Mouse (Mus musculus): ENCODE measurements around the gene Akap2.

Akap2 gene

DNA sequence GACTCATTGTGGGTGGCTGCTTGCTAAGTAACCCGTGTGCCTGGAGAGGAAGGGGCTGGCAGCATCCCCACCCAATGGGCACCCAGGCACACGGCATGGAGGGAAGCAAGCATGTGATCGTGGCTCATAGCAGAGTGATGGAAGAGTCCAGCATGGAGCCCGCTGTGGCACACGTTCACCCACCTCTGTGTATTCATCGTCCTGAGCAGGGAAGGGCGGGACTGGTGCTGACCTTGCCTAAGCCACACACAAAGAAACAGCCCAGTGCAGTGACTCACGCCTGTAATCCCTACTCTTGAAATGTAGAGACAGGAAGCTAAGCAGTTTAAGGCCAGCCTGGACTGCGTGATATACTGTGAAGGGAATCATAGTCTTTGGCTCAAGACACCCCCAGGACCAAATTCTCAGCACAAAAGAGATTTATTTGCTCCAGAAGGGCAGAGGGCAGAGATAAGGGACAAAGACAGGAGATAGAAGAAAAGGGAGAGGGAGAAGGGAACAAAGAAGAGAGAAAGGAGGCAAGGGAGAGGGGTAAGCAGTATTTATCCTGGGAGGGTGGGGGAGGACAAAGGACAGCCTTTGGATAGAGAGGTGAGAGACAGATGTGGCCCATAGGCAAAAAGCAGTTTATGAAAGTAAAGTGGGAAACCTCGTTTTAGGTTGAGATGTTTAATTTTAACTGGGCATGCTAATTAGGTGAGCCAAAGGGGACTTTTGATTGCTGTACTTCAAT, 81.0 kb downstream of the Akap2 start:
- no peak for DNase-seq (ENCODE audit: low spot score)

DNA sequence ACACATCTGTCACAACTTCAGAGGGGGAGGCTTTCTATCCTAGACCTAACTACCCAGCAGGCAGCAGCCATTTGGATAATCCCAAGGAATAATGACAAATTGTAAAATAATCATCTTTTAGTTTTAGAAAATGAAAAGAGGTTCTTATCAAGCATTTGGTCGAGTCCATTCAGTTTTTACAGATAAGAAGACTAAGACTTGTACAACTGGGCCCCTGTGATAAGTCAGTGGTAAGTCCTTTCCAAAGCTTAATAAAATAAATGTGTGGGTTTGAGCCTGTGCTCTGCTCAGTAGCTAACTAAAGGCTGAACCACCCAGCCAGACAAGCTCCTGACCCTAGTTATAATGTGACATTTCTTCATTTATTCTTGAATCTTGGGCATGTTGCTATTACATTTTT, 81.8 kb downstream of the Akap2 start:
- no peak for DNase-seq (ENCODE audit: low spot score)

DNA sequence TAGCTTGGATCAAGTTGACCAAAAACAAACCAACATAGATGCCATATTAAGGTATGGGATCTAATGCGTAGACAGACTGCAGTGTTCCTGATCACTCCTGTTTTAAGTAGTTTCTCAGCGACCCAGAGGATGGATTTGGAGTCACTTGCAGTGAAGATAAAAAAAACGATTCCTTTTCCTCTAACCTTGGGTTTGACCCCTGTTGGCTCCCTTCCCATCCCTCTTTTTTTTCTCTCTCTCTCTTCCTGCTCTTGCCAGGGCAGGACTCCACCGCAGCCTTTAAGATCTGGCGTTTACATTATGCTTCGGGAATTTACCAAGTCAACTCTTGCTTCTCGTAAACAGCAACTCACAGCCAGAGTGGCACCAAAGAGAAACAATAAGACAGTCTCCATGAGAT, 83.8 kb downstream of the Akap2 start:
- DNase-seq (ENCODE audit: low spot score): no peak

DNA sequence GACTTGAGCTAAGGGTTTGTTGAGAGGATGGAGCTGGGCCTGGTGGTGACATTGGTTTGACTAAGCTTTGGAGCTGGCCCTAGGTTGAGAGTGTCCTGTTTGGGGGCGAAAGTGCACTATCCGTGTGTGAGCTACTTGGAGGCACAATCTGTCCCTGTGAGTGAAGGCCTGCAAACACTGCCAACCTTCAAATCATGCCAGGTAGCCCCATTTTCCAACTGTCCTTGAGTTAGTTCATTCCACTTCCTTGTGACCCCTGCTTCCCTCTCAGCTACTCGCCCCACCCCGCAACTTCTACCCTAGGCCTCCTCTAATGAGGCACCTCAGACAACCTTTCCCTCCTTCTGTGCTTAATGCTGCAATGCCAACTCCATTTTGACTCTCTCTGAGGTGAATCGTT, 84.5 kb downstream of the Akap2 start:
- DNase-seq (ENCODE audit: low spot score): no peak

DNA sequence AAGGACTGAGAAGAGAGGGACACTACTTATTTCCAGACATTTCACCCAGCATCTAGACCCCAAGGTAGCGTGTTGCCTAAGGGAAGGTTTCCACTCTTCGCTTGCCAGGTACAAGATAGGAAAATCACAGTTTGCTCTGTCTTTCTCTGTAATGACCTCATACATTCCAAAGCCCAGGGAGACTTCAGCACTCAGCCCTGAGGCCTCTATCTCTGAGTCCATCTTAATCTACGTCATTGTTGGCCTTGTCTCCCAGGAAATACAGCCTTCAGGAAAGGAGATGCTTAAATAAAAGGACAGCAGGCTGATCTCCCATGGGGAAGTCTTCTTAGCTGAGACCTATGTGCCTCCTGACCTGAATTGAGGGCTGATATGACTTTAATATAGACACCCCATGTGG, 85.0 kb downstream of the Akap2 start:
- no peak for DNase-seq (ENCODE audit: low spot score)

DNA sequence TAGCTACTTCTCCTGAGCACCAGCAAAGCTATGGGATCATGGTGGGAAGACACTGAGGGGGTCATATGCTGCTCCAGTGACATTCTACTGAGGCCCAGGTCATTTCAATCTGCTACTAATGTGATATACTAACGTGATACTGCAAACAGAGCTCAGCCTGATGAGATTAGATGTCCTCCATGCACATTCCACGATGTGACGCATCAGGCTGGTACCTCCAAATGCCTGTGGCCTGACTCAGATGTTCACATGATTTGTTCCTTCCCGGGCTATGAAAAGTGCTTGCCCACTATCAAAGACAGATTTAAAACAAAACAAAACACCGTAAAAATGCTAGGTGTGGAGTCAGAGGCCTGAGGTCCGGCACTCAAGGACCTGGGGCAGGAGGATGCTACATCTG, 87.4 kb downstream of the Akap2 start:
- no peak for DNase-seq (ENCODE audit: low spot score)

DNA sequence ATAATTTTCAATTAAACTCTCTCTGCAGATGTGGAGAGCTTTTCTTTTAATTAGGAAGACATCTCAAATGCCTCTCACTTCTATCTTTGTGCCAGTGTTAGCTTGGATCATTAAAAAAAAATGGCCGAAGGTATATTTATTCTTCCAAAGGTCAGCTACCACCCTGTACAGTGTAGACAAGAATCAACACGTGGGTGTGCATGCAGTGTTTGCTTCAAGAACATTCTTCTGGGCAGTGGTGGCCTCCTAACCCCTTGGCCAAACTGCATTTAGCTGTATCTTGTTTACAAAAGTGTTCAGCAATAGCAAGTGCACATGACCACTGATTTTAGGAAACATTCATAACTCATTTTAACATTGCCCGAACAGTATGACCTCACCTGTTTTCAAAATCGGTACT, 92.0 kb downstream of the Akap2 start:
- no peak for DNase-seq (ENCODE audit: low spot score)

DNA sequence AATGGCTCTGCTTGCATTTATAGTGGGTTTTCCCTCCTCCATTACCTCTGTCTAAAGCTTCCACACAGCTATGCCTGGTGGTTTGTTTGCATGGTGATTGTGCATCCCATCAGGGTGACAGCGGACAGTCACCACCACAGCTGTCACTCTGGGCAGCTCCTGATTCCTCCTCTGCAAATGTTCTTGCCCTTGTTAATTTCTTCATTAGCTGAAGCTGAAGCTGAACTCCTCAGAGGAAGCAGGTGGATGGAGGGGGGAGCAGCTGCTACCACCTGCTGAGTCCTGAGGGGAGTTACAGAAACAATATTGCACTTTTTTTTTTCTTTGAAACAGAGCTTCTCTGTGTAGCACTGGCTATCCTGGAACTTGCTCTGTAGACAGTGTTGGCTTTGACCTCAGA, 94.6 kb downstream of the Akap2 start:
- DNase-seq (ENCODE audit: low spot score): no peak

DNA sequence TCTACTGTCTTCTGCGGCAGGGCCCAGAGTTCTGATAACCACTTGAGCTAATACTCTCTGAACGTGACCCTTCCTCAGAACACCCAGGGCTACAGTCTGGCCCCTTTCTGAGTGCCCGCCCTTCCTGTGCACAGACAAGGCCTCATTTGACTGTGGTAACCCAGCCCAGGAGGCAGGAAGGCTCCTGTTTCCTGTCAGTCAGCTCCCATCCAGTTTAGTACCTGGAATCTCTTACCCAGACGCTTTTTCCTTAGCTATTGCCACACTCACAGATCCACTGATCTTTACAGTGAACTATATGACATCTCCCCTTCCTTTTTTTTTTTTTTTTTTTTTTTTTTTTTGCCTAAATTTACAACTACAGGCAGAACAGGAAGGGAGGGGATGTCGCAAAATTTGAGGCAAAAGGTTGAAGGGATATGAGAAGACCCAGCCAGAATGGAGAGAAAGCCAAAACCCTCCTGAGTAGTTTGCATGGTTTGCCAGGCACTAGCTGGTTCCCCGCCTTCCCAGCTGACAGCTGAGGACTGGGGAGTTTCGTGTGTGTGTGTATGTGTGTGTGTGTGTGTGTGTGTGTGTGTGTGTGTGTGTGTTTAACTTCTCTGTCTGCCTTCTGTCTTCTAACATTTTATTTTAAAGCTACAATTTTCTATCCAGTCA, 95.6 kb downstream of the Akap2 start:
- DNase-seq (ENCODE audit: low spot score): no peak

DNA sequence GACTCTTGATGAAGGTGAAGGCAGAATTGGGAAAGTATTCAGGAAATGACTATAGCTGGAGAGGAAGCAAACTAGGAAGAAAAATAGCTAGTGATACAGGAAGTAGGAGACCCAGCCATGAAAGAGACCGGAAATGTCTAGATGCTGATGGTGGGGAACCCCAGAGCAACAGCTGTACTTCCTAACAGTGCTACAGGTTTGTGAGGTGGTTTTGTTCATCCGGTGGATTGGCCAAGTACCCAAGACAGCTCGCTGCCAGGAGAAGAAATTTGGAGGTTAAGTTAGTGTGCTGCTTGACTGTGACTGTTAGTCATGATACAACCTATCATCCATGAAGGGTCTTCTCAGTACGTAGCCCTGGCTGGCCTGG, 96.1 kb downstream of the Akap2 start:
- DNase-seq (ENCODE audit: low spot score): no peak

DNA sequence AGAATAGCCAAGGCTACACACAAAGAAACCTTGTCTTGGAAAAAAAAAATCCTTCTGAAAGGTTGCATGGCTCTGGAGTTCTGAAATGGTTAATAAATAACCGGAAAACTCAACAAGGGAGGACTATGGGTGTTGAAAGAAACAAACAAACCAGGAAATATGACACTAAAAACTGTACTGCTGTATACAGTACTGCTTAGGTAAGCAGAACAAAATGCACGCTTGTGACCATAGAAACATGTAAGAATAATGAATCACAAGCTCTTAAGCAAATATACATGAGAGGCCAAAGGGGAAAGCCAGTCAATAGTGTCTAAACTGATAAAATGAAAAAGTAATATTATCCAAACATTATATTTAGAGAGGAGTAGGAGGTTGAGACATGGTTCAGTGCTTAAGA, 97.9 kb downstream of the Akap2 start:
- DNase-seq (ENCODE audit: low spot score): no peak

DNA sequence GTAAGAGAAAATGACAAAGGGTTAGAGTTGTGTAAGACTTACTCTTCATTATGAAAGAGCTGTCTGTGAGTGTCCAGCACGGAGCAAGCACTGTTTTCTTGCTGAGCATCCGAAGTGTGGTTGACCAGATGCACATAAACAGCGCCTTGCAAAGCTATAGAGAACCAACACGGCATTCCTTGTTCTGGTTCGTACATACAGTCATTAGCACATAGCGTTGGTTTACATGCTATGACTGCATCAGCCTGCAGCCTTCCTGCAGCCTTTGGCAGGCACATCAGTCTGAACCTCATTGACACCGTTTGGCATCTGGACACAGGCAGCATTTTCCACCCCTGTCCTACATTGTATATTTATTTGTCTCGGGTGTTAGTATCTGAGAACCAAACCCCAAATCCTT, 98.7 kb downstream of the Akap2 start:
- no peak for DNase-seq (ENCODE audit: low spot score)

DNA sequence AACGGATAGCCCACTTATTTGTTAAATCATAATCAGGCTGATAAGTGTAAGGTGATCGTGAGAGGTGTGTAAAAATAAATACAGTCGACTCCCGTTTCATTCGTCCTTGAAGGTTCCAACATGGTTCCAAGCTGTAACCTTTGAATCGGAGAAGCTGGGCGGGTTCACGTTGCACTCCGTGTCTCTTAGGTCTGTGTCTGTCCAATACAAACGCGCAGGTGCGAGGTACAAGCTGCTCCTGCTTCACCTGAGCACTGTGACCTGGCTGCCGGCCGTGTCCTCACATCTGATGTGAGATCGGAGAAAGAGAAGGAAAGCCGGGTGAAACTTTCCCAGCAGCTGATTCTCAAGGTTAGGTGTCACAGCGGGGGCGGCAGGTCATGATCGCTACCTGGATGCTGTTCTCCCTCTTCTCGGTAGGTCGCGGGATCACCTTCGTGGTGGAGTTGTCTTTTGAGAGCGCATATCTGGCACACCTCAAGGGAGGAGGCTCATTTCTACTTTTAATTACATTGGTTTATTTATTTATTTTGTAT, 103.5 kb downstream of the Akap2 start:
- no peak for DNase-seq (ENCODE audit: low spot score)

DNA sequence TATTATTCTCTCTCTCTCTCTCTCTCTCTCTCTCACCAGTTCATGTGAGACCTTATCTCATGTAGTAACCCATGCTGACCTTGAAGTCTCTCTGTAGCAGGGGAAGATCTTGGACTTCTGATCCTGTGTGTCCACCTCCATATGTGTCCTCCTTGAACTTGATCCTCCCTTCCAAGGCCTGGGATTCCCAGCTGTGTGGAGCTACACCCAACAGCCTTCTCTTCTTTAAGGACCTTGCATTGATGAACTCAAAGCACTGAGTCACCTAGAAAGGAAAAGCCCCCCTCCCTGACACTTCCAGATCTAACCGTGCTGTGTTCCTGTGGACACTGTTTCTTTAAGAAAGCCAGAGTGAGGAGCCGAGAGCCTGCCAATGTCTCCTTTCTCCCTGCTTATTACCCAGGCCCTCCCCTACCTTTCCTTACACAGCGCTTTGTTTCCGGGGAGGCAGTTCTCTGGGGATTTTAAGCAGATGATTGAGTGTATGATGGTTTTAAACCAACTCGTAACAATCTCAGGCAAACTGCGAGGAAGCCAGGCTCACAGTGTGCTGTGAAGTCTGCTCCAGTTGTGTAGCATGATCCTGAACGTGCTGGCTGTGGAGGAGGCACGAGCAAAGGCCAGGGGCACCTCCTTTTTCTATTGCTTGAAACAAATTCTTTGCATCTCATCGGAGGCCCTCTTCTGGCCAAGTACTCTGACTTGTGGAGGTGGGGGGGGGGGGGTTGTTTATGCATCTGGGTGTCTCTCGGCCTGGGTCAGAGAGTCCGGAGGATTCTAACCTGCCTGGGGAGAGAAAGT, 104.3 kb downstream of the Akap2 start:
- no peak for DNase-seq (ENCODE audit: low spot score)

DNA sequence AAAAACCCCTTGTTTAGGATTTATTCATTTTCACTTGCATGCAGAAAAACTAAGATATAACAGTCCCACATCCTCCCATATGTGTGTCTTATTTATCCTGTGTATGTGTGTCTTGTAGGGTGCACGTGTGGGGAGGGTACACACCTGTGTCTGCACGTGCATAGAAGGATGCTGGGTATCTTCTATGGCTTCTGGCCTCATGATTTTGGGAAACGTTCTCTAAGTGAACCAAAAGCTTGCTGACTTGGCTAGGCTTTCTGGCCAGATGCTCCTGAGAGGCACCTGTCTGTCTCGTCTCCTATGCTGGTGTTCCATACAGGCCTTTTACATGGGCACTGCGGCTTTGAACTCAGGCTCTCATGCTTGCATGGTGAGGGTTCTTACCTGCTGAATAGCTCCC, 105.2 kb downstream of the Akap2 start:
- no peak for DNase-seq (ENCODE audit: low spot score)

DNA sequence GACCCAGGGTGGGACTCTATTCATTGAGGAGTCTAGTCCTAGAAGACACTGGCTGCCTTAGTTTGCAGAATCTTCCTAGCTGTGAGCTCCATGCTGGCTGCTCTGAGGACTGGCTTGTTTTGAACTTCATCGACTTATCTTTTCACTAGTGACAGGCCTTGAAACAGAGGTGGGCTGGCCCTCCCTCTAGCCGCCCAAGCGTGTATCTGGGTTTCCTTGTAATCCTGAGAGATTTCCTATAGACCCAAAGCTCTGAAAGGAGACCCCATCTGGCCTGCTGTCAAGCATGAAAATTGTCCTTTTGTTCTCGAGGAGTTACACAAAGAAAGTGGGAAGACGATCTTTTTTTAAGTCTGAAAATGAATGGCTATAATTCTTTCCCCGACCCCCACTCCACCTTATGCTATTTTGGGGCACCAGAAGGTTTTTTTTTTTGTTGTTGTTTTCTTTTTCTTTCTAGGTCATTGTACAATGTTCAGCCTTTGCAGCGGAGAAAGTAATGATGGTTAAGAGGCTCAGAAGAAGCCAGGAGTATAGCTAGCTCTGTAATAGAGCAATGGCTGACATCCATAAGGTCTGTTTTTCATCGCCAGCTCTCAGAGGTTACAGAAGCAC, 107.3 kb downstream of the Akap2 start:
- no peak for DNase-seq (ENCODE audit: low spot score)

DNA sequence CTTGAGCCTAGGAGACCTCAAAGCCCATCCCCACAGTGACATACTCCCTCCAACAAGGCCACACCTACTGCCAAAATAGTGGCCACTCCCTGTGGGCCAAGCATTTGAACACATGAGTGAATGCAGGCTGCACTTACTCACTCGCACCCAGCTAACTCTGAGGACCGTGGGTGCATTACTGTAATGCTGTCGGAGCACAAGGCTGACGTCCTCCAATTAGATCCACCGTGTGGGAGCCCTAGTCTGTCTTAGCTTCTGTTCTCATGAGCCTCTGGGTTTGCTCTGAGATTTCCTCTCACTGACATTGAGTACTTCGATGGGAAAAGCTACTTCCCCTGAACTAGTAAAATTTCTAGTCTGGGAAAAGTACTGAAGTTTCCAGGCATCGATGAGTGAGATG, 108.8 kb downstream of the Akap2 start:
- no peak for DNase-seq (ENCODE audit: low spot score)

DNA sequence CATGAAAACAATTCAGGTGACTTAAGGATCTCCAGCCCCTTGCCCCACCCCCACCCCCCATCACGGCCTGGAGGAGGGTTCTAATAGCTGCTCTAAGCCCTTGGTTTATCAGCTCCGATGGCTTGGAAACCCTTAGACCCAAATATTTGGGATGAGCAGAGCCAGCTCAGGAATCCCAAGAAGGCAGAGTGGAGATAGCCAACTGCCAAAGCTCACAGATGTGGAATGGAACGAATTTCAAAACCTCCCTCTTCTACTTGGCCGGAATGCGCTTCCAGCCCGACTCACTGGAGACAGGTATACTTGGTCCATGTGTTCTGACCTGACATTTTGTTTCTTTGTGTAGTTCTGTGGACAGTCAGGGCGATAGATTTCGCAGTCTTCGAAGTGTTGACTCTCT, 111.7 kb downstream of the Akap2 start:
- DNase-seq (ENCODE audit: low spot score): no peak

DNA sequence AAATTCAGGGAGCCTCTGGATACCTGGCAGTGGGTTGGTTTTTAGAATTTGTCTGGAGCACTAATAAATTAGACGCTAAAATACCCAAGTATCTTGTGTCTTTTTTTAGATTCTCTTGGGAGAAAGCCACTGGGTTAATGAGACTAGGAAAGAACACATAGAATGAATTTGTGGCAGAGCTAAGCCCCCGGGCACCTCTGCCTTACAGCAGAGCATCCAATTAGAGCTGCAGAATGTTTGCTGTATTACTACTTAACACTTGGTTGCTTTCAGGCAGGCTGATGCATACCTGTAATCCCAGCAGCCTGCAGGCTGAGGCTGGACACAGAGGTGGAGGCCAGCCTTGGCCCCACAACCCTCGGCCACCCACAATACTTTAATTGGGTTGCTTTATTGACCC, 112.3 kb downstream of the Akap2 start:
- no peak for DNase-seq (ENCODE audit: low spot score)

DNA sequence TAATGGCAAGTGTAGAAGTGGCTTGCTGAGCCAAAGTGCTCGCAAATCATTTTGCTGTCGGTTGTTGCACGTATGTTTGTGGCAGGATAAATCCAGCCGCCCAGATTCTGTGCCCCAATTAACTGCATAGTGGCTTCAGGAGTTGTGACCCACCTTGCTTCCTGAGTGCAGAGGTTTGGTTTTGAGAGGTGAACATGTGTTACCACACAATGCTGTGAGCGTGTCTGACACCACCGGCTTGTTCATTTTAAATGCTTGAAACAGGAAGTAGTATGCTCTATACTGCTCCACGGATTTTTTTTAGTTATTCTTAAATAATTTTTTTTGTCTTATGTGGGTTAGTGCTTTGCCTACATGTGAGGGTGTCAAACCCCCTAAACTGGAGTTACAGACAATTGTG, 114.9 kb downstream of the Akap2 start:
- no peak for DNase-seq (ENCODE audit: low spot score)

DNA sequence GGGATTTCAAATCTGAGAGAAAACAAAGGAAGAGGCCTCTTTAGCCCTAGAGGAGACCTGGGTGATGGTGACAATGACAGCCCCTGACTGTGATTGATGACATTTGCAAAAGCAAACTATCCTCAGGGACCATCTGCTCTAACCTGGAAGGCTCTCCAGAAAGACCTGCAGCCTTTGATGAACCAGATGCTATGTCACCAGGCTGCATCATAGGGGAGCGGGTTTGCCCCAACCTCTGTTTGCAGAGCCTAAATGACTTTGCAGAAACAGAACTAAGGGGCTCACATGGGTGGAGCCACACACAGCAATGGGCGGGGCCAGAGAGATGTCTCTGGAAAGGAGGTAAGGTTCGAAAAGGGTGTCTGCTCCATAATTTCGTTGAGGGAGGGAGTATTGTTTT, 115.6 kb downstream of the Akap2 start:
- no peak for DNase-seq (ENCODE audit: low spot score)

DNA sequence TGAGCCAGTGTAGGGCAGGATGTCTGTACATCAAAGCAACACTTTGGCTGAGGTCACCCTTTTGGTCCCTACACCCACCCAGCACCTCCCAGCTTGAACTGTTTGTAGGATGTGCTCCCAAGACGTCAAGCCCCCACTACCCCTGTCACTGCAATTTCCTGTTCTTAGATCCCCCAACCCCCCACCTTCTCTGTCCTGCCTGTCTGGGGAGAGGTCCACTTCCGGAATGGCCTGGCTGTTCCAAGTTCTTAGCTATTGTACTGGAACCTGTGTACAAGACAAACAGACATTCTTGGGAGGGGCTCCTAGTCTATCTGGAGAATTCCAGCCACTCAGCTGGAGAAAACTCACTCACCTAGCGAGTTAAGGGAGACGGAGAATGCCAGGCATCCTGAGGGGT, 116.7 kb downstream of the Akap2 start:
- DNase-seq (ENCODE audit: low spot score): no peak

DNA sequence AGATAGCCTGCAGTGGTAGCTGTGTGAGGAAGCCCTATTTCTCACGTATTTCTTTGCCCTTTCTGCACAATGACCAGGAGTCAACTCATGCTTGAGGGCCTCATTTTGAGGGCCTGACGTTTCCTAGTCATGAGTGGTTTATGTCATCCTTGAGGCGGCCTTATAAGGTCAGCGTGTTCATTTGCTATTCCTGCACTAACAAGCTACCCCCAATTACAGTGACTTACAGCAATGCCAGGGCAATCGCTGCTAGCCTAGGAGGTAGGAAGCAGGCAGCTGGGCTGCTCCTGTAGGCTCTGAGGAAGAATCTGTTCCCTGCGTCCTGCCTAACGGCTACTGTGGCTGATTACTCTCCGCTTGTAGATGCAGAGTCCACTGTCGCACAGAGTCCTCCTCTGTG, 119.6 kb downstream of the Akap2 start:
- no peak for DNase-seq (ENCODE audit: low spot score)
